Mouse (Mus musculus): ENCODE measurements around the gene Zfp119a. TPM values are rescaled to one million over a fixed set of nuclear protein-coding genes. Genes with fewer than 3 reads are reported as not detected.
"Not testable (repeated sequence)": the region's sequence is repeated elsewhere in the genome, so short reads cannot be mapped to it uniquely, and the experiment has no call there.

The Zfp119a gene
- total RNA-seq (2021), result 1 to 10 TPM; 3.6 to 5.5 TPM
- long read RNA-seq, experiment 1, partial matches to known transcripts, result 0 of 4 reads
- long read RNA-seq, experiment 1, other reads (novel, unspliced or antisense), result 3 of 4 reads
- long read RNA-seq, experiment 2, partial matches to known transcripts, result 0 of 6 reads
- long read RNA-seq, experiment 2, other reads (novel, unspliced or antisense), result 4 of 6 reads

DNA sequence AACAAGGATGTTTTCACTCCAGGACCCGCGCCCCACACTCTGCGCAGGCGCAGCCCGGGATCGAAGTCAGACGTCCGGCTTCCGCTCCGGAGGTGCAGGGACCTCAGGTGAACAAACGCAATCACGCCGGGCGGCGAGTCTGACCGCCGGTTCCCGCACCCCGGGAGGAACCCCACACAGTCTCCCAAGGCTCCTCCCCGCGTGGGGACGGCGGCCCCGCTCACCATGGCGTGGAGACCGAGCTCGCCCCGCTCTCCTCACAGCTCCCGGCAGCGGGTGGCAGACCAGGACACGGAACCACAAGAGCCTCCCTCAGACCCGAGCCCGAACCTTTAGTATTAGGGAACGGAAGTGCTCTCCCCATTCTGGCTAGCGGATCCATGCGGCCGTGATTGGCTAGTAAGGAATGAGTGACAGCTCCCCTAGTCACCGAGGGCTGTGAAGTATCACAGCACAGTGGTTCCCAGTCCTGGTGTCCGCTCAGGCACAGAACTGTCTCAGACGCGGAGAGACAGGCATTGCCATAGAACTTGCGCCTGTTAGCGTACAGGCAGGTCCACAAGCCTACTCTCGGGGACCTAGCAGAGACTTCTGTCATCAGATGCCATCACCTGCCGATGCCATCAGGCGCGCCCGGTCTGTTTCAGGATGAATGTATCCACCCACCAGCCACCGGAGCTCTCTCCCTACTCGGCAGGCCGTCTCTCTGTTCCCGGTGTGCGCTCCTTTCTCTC is at the start of gene Zfp119a:
Zfp119a (minus strand) TSS at position 295 of the 734 bp plus-strand sequence.
- DNase-seq (ENCODE audit: low spot score in 2 of 2), result peak; percentile 41 to 68

DNA sequence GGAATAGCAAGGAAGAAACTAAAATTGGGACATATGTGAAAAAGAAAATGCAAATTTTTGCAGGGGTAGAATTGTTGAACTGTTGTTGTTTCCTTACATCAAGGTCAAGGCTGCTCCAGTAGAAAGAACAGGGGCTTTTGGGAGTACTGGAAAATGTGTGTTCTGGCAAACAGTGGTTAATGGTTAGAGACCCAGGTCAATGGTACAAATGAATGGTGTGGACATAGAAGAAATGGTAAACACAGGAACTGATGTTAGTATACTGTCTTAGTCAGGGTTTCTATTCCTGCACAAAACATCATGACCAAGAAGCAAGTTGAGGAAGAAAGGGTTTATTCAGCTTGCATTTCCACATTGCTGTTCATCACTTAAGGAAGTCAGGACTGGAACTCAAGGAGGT is 27.9 kb upstream of the Zfp119a start:
- no peak for DNase-seq (ENCODE audit: low spot score in 2 of 2)

DNA sequence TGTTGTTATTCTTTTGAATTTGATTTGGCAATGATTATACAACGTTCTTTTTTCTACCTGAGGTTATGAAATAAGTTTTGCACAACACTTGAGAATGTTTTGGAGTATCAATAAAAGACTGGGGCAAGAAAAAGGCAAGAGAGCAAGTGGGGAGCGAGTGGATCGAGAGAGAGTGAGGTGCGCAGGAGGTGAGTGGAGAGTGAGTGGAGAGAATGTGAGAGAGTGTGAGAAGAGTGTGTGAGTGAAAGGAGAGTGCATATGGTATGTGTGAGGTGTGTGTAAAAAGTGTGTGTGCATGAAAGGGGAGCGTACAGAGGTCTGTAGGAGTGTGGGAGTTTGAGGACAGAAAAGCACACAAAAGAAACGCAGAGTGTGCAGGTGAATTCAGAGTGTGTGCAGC is 25.4 kb upstream of the Zfp119a start:
- DNase-seq (ENCODE audit: low spot score in 2 of 2), result no peak

DNA sequence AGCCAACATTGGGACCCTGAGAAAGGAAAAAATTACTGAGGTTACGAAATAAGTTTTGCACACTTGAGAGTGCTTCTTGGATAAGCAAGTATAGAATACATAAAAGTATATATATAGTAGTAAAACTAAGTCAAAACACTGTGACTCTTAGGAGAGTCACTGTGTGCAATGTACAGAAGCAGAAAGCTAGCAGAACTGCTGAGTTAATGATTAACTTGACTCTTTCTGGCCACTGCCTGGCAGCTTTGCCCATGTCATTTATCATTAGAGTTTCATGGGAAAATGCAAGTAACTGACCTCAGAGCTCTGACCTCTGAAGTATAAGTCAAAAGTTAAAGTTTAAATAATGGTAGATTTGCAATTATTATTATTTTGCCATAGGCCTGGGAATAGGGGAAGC is 25.0 kb upstream of the Zfp119a start:
- DNase-seq (ENCODE audit: low spot score in 2 of 2), result no peak

DNA sequence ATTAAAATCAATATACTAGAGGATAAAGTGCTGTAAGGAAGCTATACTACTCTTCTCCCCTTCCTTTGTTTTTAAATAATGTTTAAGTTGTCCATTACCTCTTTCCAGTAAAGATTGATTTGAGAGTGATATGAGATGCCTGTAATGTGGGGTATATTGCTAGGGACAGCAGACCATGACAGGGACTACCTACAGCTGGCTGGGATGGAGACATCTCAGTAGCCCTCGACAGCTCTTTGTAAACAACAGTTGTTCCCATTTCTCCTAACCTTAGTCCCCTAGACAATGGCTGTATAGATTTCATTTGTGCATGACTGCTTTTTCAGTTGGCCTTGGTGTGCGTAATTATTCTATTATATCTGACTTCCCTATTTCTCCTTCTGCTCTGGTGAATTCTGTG is 24.4 kb upstream of the Zfp119a start:
- DNase-seq (ENCODE audit: low spot score in 2 of 2), result no peak

DNA sequence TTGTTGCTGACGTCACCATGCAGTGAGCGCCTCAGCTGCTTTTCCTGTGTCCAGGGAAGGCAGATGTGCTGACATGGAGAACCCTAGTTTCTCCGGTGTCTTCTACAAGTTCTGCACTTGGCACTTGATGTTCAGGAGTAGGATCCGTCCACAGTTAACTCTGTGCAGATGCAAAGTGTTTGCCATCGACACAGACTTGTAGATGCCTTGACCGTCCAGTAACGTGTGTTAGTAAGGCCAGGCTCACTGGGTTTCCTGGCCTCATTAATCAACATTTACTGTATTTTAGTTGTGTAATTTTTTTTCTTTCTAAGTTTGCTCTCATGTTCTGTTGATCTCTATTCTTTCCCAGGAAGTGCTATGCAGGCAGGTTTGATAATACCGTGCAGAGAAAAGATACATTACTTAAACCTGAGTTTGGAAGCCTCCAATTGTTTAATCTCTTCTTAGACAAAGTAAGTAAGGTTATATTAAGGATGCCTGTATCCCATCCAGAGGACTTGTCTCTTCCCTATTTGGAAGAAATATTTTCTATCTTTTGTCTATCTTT is 13.8 kb upstream of the Zfp119a start:
- DNase-seq (ENCODE audit: low spot score in 2 of 2), result not testable (repeated sequence)

DNA sequence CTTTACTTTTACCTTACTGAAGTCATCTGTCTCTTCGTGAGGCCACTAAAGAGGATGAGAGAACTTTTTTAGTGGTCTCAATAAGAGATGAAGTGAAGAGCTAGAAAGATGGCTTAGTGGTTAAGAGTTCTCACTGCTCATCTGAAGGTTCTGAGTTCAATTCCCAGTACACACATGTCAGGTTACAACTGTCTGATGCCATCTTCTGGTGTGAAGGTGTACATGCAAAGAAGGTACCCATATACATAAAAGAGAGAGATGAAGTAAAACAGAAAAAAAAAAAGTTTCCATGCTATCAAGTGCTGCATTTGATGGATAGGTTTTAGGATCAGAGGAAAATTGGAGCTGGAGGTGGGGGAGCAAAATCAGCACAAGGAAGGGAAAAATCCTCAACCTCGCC is 6.2 kb upstream of the Zfp119a start:
- no peak for DNase-seq (ENCODE audit: low spot score in 2 of 2)

DNA sequence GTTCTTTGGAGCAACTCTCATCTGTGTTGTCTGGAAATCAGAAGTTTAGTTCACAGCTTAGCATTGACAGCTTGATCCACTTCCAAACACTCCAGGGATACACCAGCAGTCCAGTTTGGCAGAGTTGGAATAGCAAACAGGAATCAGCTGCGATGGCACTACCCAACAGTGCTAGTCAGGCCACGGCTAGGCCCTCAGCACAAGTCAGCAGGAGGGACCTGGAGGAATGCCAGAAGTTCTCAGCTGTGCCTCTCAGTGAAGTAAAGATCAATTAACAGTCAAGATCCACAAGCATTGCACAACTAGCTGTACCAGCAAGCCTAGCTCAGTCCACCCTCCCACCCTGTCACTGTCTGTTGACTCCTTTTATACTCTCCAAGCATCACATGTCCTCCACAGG is 4.9 kb upstream of the Zfp119a start:
- DNase-seq (ENCODE audit: low spot score in 2 of 2), result no peak

DNA sequence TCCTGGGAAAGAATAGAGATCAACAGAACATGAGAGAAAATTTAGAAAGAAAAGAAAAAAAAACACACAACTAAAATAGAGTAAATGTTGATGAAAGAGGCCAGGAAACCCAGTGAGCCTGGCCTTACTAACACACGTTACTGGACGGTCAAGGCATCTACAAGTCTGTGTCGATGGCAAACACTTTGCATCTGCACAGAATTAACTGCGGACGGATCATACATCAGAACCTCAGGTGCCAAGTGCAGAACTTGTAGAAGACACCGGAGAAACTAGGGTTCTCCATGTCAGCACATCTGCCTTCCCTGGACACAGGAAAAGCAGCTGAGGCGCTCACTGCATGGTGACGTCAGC is 471 bp downstream of the Zfp119a start:
- not testable (repeated sequence) for DNase-seq (ENCODE audit: low spot score in 2 of 2)

DNA sequence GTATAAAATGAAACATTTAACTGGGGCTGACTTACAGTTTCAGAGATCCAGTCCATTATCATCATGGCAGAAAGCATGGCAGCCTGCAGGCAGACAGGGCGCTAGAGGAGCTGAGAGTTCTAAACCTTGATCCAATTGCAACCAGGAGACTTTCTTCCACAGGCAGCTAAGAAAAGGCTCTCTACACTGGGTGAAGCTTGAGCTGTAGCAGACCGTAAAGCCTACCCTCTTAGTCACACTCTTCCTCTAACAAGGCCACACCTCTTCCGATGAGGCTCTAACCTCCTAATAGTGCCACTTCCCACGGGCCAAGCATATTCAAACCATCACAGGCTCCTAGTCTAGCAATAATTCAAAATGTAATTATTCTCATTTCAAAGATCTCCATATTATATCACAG is 1.5 kb downstream of the Zfp119a start:
- DNase-seq (ENCODE audit: low spot score in 2 of 2), result no peak

DNA sequence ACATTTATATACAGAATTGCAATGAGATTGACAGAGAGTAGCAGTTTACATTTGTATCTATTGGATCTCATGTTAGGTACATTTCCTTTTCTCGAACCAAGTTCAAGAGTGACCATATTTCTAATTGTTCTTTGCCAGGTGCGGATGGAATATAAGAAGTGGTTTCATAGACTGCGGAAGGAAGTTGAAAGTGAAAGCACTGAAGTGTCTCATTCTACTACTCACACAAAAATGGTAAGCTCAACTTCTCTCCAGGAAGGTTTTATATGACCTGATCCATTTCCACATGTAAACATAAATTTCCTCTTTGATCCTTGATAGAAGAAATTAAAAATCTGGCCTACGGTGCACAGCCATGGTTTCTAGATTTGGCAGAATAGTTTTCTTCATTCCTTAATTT is 35.7 kb downstream of the Zfp119a start:
- DNase-seq (ENCODE audit: low spot score in 2 of 2), result no peak

DNA sequence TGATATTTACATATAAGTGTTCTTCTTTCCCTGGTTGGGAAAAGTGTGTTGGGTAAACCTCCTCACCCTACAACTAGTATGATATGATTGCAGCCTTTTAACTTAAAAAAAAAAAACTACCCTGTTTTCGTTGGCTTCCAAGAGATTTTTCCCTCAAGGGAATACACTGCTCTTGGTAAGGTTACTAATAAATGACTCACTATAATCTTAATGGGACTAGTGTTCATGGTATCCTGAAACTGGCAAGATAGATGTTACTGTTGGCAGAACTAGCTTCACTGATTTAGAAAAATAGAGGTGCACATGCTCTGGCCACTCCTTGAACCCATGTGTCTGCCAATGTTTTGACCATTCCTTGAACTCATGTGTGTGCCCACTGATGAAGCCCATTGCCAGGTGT is 57.2 kb downstream of the Zfp119a start:
- DNase-seq (ENCODE audit: low spot score in 2 of 2), result no peak

DNA sequence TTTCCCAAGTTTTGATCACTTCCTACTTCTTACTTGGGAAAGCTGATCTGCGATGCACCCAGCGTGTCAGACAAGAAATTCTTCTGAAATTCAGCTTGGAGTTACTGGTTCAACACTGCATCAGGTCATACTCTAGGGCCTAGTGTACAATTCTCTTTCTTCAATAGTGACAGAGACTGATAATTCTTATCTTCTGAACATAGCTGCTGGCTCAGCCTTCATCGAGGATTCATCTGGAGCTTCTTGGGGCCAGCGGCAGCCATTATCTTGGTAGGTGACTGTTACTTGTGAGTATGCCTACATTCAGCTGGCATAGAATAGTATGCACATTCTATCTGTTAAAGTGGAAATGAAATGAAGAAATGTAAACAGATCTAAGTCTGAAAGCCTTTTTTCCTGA is 61.9 kb downstream of the Zfp119a start:
- DNase-seq (ENCODE audit: low spot score in 2 of 2), result no peak

Other genes with a start within 250 kb of the Zfp119a start
- 1 to 10 TPM; 4.6 to 5.6 TPM for gene Pot1b, start 166.3 kb downstream of the Zfp119a start, total RNA-seq (2021)
- gene Adgre4, start 128.9 kb downstream of the Zfp119a start, total RNA-seq (2021), result under 1 TPM; 0.20 to 0.70 TPM
- 1 to 10 TPM; 5.4 to 6.1 TPM for gene Zfp959, start 13.2 kb upstream of the Zfp119a start, total RNA-seq (2021)
- 1 to 10 TPM; 3.8 to 4.0 TPM for gene Zfp119b, start 70.6 kb upstream of the Zfp119a start, total RNA-seq (2021)
- 1 to 10 TPM; 1.9 to 2.0 TPM for gene Ebi3, start 73.7 kb upstream of the Zfp119a start, total RNA-seq (2021)
- gene Yju2, start 80.2 kb upstream of the Zfp119a start, total RNA-seq (2021), result 10 to 100 TPM; 15.3 to 15.9 TPM
- 1 to 10 TPM; 1.8 to 1.9 TPM for gene Shd, start 91.5 kb upstream of the Zfp119a start, total RNA-seq (2021)
- under 1 TPM in 1 of 2 experiments, not detected in 1; 0.32 TPM for gene Fsd1, start 107.6 kb upstream of the Zfp119a start, total RNA-seq (2021)
- gene Stap2, start 126.7 kb upstream of the Zfp119a start, total RNA-seq (2021), result 1 to 10 TPM; 7.0 TPM
- gene Mpnd, start 126.8 kb upstream of the Zfp119a start, total RNA-seq (2021), result 10 to 100 TPM; 32.7 to 44.3 TPM
- gene Sh3gl1, start 157.7 kb upstream of the Zfp119a start, total RNA-seq (2021), result 10 to 100 TPM; 56.0 to 59.9 TPM
- 10 to 100 TPM; 13.4 to 14.0 TPM for gene Chaf1a, start 161.5 kb upstream of the Zfp119a start, total RNA-seq (2021)
- gene Ubxn6, start 196.1 kb upstream of the Zfp119a start, total RNA-seq (2021), result 10 to 100 TPM; 45.7 to 46.1 TPM
- 10 to 100 TPM; 52.4 to 61.6 TPM for gene Hdgfl2, start 200.7 kb upstream of the Zfp119a start, total RNA-seq (2021)
- 10 to 100 TPM; 60.0 to 80.1 TPM for gene Plin4, start 230.9 kb upstream of the Zfp119a start, total RNA-seq (2021)
- gene Plin5, start 238.7 kb upstream of the Zfp119a start, total RNA-seq (2021), result 10 to 100 TPM; 25.7 to 29.7 TPM
- 1 to 10 TPM; 3.1 to 4.0 TPM for gene Lrg1, start 243.1 kb upstream of the Zfp119a start, total RNA-seq (2021)

Measured in gastrocnemius, postnatal 4 days (tissue).